Mouse (Mus musculus) embryonic facial prominence, embryonic 11.5 days (tissue): ENCODE measurements around the gene Myh4. TPM values are rescaled to one million over a fixed set of nuclear protein-coding genes. Genes with fewer than 3 reads are reported as not detected.

Experiments used
- ATAC-seq: fragments of 200-750 bp; cut with Nextera tagmentation; replicated peaks from 2 replicates; pipeline ENCODE4 v1.8.0; 2017; ENCODE audit warnings: low read depth; ENCODE audit not compliant: insufficient number of reproducible peaks, low FRiP score, low TSS enrichment
- DNase-seq: peaks from one replicate; pipeline ENCODE4 v3.0.0-alpha.2; 2015; ENCODE audit warnings: low spot score
- H3K27ac ChIP-seq: fragments of 300-500 bp; sonication (generic); replicated peaks from 2 replicates; pipeline ENCODE4 v1.5.1; 2014; ENCODE audit warnings: mild to moderate bottlenecking, low read depth, low read length, control low read depth
- H3K27me3 ChIP-seq: fragments of 300-500 bp; sonication (generic); 2 replicates; pipeline ENCODE4 v1.6.1; 2014; ENCODE audit warnings: mild to moderate bottlenecking, low read length, moderate library complexity, mixed read lengths; ENCODE audit not compliant: control insufficient read depth, insufficient read depth
- H3K36me3 ChIP-seq: fragments of 300-500 bp; sonication (generic); replicated peaks from 2 replicates; pipeline ENCODE4 v1.6.1; 2014; ENCODE audit warnings: low read depth, mild to moderate bottlenecking, low read length, moderate library complexity, mixed read lengths; ENCODE audit not compliant: control insufficient read depth, insufficient read depth
- H3K4me1 ChIP-seq: fragments of 300-500 bp; sonication (generic); 2 replicates; pipeline ENCODE4 v1.6.1; 2014; ENCODE audit warnings: low read length, mixed read lengths; ENCODE audit not compliant: control insufficient read depth, insufficient read depth
- H3K4me2 ChIP-seq: fragments of 300-500 bp; sonication (generic); 2 replicates; pipeline ENCODE4 v1.6.1; 2014; ENCODE audit warnings: low read depth, mild to moderate bottlenecking, control low read depth, low read length, moderate library complexity
- H3K4me3 ChIP-seq: fragments of 300-500 bp; sonication (generic); 2 replicates; pipeline ENCODE4 v1.5.1; 2014; ENCODE audit warnings: low read depth, low read length, control low read depth
- H3K9ac ChIP-seq: fragments of 300-500 bp; sonication (generic); replicated peaks from 2 replicates; pipeline ENCODE4 v1.6.1; 2014; ENCODE audit warnings: mild to moderate bottlenecking, control low read depth, low read length
- H3K9me3 ChIP-seq: fragments of 300-500 bp; sonication (generic); replicated peaks from 2 replicates; pipeline ENCODE4 v1.6.1; 2016; ENCODE audit warnings: mild to moderate bottlenecking, low read length, inconsistent platforms, mixed read lengths; ENCODE audit not compliant: control insufficient read depth
- WGBS: fragments of 180-500 bp; shearing (Covaris S2); extraction: QIAGEN DNeasy Blood & Tissue Kit; methylation state at CpG from one replicate; pipeline ENCODE4 v1.1.7; 2014; 5-methylcytosine and 5-hydroxymethylcytosine counted together
- polyA plus RNA-seq: library from polyadenylated mRNA; unstranded; fragments of >200 nt; fragmentation: Nextera tagmentation; extraction: Ambion mirVana; gene quantifications from 2 replicates; pipeline ENCODE4 v1.2.1, GENCODE M21; 2014

The Myh4 gene
- 0.04 and 0.06 TPM in 2 replicates for polyA plus RNA-seq

GRCm38 (mm10) chr11:67237481-67238079 is at the start of gene Myh4:
TSS of gene Myh4 (plus strand) at chr11:67238029.
- no peaks in the 10 kb centered on the region for H3K9me3 ChIP-seq
- no peaks in the 10 kb centered on the region for H3K27me3 ChIP-seq
- H3K4me3 ChIP-seq, result no peak within 1 kb of the TSS
- DNase-seq (no peak), ATAC-seq (no peak)
- H3K27ac ChIP-seq, result no peak within 1 kb of the TSS
- H3K4me2 ChIP-seq, result no peak within 1 kb of the TSS
- no peaks in the 10 kb centered on the region for H3K36me3 ChIP-seq
- H3K4me1 ChIP-seq, result no peaks in the 10 kb centered on the region
- WGBS, result 81% methylated on average over 5 of the region's 5 CpGs
- no peak within 1 kb of the TSS for H3K9ac ChIP-seq

- no peak for ATAC-seq
- H3K27ac ChIP-seq, result no peak overlapping the region
- no peaks in the 10 kb centered on the region for H3K9me3 ChIP-seq
- no peaks in the 10 kb centered on the region for H3K4me1 ChIP-seq
- H3K9ac ChIP-seq, result no peak overlapping the region
- no peaks in the 10 kb centered on the region for H3K36me3 ChIP-seq
- no peak overlapping the region for H3K4me3 ChIP-seq
- no peak overlapping the region for H3K4me2 ChIP-seq
- 89% methylated on average over 10 of the region's 10 CpGs for WGBS
- DNase-seq, result no peak
- H3K27me3 ChIP-seq, result no peaks in the 10 kb centered on the region
Observed at GRCm38 (mm10) chr11:67190316-67190715, 47.5 kb upstream of the Myh4 start.

- no peaks in the 10 kb centered on the region for H3K36me3 ChIP-seq
- WGBS, result 89% methylated on average over 2 of the region's 2 CpGs
- DNase-seq, result no peak
- H3K27ac ChIP-seq, result no peak overlapping the region
- H3K9me3 ChIP-seq, result no peaks in the 10 kb centered on the region
- no peak overlapping the region for H3K4me2 ChIP-seq
- ATAC-seq, result no peak
- no peak overlapping the region for H3K4me3 ChIP-seq
- no peaks in the 10 kb centered on the region for H3K27me3 ChIP-seq
- no peak overlapping the region for H3K9ac ChIP-seq
- no peaks in the 10 kb centered on the region for H3K4me1 ChIP-seq
Observed at GRCm38 (mm10) chr11:67190814-67191213, 47.0 kb upstream of the Myh4 start.

GRCm38 (mm10) chr11:67191496-67191895 is 46.3 kb upstream of the Myh4 start:
- no peak overlapping the region for H3K27ac ChIP-seq
- H3K4me1 ChIP-seq, result no peaks in the 10 kb centered on the region
- DNase-seq, result no peak
- no peaks in the 10 kb centered on the region for H3K27me3 ChIP-seq
- no peak overlapping the region for H3K4me2 ChIP-seq
- no peaks in the 10 kb centered on the region for H3K9me3 ChIP-seq
- no peaks in the 10 kb centered on the region for H3K36me3 ChIP-seq
- H3K4me3 ChIP-seq, result no peak overlapping the region
- no peak overlapping the region for H3K9ac ChIP-seq
- ATAC-seq, result no peak
- WGBS, result 92% methylated on average over 14 of the region's 14 CpGs

- H3K36me3 ChIP-seq, result no peaks in the 10 kb centered on the region
- 48% methylated on average over 1 of the region's 1 CpGs for WGBS
- no peaks in the 10 kb centered on the region for H3K27me3 ChIP-seq
- no peak overlapping the region for H3K4me2 ChIP-seq
- ATAC-seq (no peak), DNase-seq (no peak)
- H3K9me3 ChIP-seq, result no peaks in the 10 kb centered on the region
- H3K4me1 ChIP-seq, result no peaks in the 10 kb centered on the region
- H3K4me3 ChIP-seq, result no peak overlapping the region
- no peak overlapping the region for H3K9ac ChIP-seq
- no peak overlapping the region for H3K27ac ChIP-seq
Observed at GRCm38 (mm10) chr11:67199321-67199720, 38.5 kb upstream of the Myh4 start.

GRCm38 (mm10) chr11:67199752-67200151 is 38.1 kb upstream of the Myh4 start, which contains the start of gene Myh1:
TSS of gene Myh1 (plus strand) at chr11:67200052.
- no peak within 1 kb of the TSS for H3K27ac ChIP-seq
- no peak within 1 kb of the TSS for H3K4me2 ChIP-seq
- no peaks in the 10 kb centered on the region for H3K4me1 ChIP-seq
- ATAC-seq, result no peak
- 68% methylated on average over 4 of the region's 4 CpGs for WGBS
- H3K36me3 ChIP-seq, result no peaks in the 10 kb centered on the region
- DNase-seq, result no peak
- H3K9ac ChIP-seq, result no peak within 1 kb of the TSS
- no peaks in the 10 kb centered on the region for H3K9me3 ChIP-seq
- H3K27me3 ChIP-seq, result no peaks in the 10 kb centered on the region
- H3K4me3 ChIP-seq, result no peak within 1 kb of the TSS

GRCm38 (mm10) chr11:67204766-67205165 is 33.1 kb upstream of the Myh4 start:
- no peak overlapping the region for H3K27ac ChIP-seq
- WGBS, result 75% methylated on average over 3 of the region's 3 CpGs
- H3K27me3 ChIP-seq, result no peaks in the 10 kb centered on the region
- H3K9me3 ChIP-seq, result no peaks in the 10 kb centered on the region
- no peak for DNase-seq
- no peak overlapping the region for H3K4me3 ChIP-seq
- H3K4me2 ChIP-seq, result no peak overlapping the region
- H3K4me1 ChIP-seq, result no peaks in the 10 kb centered on the region
- no peak overlapping the region for H3K9ac ChIP-seq
- H3K36me3 ChIP-seq, result no peaks in the 10 kb centered on the region
- no peak for ATAC-seq

GRCm38 (mm10) chr11:67221803-67222202 is 16.0 kb upstream of the Myh4 start:
- no peaks in the 10 kb centered on the region for H3K36me3 ChIP-seq
- no peak overlapping the region for H3K4me3 ChIP-seq
- no peak for ATAC-seq
- H3K4me1 ChIP-seq, result no peaks in the 10 kb centered on the region
- no peak overlapping the region for H3K4me2 ChIP-seq
- 93% methylated on average over 8 of the region's 8 CpGs for WGBS
- no peak overlapping the region for H3K27ac ChIP-seq
- no peak for DNase-seq
- no peak overlapping the region for H3K9ac ChIP-seq
- H3K9me3 ChIP-seq, result no peaks in the 10 kb centered on the region
- no peaks in the 10 kb centered on the region for H3K27me3 ChIP-seq
